Mouse (Mus musculus) MEL (cell line): Measurements from ENCODE around the gene Plxdc1. TPM values are rescaled to one million over a fixed set of nuclear protein-coding genes. Genes with fewer than 3 reads are reported as not detected.

ENCODE experiments used
- DNase-seq: peaks from one replicate; pipeline ENCODE4 v3.0.0; 2011; ENCODE audit warnings: low read depth, low spot score
- H3K27ac ChIP-seq: 2 replicates; pipeline ENCODE4 v1.5.1; 2012; ENCODE audit warnings: low read depth, mild to moderate bottlenecking, control low read depth, low read length, moderate library complexity; ENCODE audit not compliant: control insufficient read depth
- H3K27me3 ChIP-seq, 2 experiments: fragments of 150-350 bp in 1 of 2; sonication (generic) in 1 of 2; 2 replicates each; pipeline ENCODE4 v1.6.1; 2012; ENCODE audit warnings: low read length in 2 of 2, mild to moderate bottlenecking in 2 of 2, improper control_type of control experiment in 1 of 2, moderate library complexity in 1 of 2; ENCODE audit not compliant: insufficient read depth in 2 of 2, control insufficient read depth in 1 of 2
- H3K36me3 ChIP-seq, 2 experiments: 2 replicates each; pipeline ENCODE4 v1.6.1; 2012 to 2014; ENCODE audit warnings: low read length in 2 of 2, improper control_type of control experiment in 1 of 2, inconsistent platforms in 1 of 2, mild to moderate bottlenecking in 1 of 2; ENCODE audit not compliant: insufficient read depth in 2 of 2, control insufficient read depth in 1 of 2
- H3K4me1 ChIP-seq, 2 experiments: fragments of 150-350 bp in 1 of 2; sonication (generic) in 1 of 2; 2 replicates each; pipeline ENCODE4 v1.6.1; 2012; ENCODE audit warnings: low read length in 2 of 2, improper control_type of control experiment in 1 of 2, mild to moderate bottlenecking in 1 of 2; ENCODE audit not compliant: insufficient read depth in 2 of 2, control insufficient read depth in 1 of 2
- H3K4me3 ChIP-seq, 2 experiments: fragments of 150-350 bp in 1 of 2; sonication (generic) in 1 of 2; 2 replicates each; pipeline ENCODE4 v1.5.1; 2012; ENCODE audit warnings: low read depth in 2 of 2, low read length in 2 of 2, mild to moderate bottlenecking in 2 of 2, moderate library complexity in 2 of 2, control low read depth in 1 of 2, improper control_type of control experiment in 1 of 2; ENCODE audit not compliant: control insufficient read depth in 1 of 2, insufficient read depth in 1 of 2
- H3K79me2 ChIP-seq: 2 replicates; pipeline ENCODE4 v1.6.1; 2012; ENCODE audit warnings: mild to moderate bottlenecking, low read length, moderate library complexity; ENCODE audit not compliant: control insufficient read depth, poor library complexity, insufficient read depth
- H3K9ac ChIP-seq: 2 replicates; pipeline ENCODE4 v1.6.1; 2012; ENCODE audit warnings: low read depth, mild to moderate bottlenecking, control low read depth, low read length, moderate library complexity; ENCODE audit not compliant: control insufficient read depth, poor library complexity, severe bottlenecking
- H3K9me3 ChIP-seq: fragments of 150-350 bp; sonication (generic); replicated peaks from 2 replicates; pipeline ENCODE4 v1.6.1; 2012; ENCODE audit warnings: mild to moderate bottlenecking, low read length, improper control_type of control experiment, moderate library complexity; ENCODE audit not compliant: insufficient read depth
- BHLHE40 ChIP-seq: IDR thresholded peaks from 2 replicates; pipeline ENCODE4 v1.6.1; 2012; ENCODE audit warnings: low read depth, mild to moderate bottlenecking, inconsistent platforms, low read length, improper control_type of control experiment, borderline replicate concordance
- CHD1 ChIP-seq: IDR thresholded peaks from 2 replicates; pipeline ENCODE4 v1.6.1; 2012; ENCODE audit warnings: low read depth, mild to moderate bottlenecking, inconsistent platforms, low read length, improper control_type of control experiment
- CHD2 ChIP-seq: IDR thresholded peaks from 2 replicates; pipeline ENCODE4 v1.6.1; 2011; ENCODE audit warnings: low read length, improper control_type of control experiment
- CTCF ChIP-seq, 3 experiments: IDR thresholded peaks in 2 of 3; conservative IDR thresholded peaks in 1 of 3; 2 replicates each; pipeline ENCODE4 v1.5.1; 2011 to 2012; ENCODE audit warnings: low read length in 3 of 3, low read depth in 2 of 3, mild to moderate bottlenecking in 2 of 3, improper control_type of control experiment in 1 of 3, inconsistent platforms in 1 of 3, mixed read lengths in 1 of 3, moderate library complexity in 1 of 3; ENCODE audit not compliant: control insufficient read depth in 1 of 3, insufficient read depth in 1 of 3, poor library complexity in 1 of 3, severe bottlenecking in 1 of 3
- E2F4 ChIP-seq: IDR thresholded peaks from 2 replicates; pipeline ENCODE4 v1.6.1; 2011; ENCODE audit warnings: low read depth, low read length, improper control_type of control experiment, borderline replicate concordance
- ELF1 ChIP-seq: IDR thresholded peaks from 2 replicates; pipeline ENCODE4 v1.6.1; 2014; ENCODE audit warnings: low read depth, mild to moderate bottlenecking, inconsistent platforms, low read length, improper control_type of control experiment, moderate library complexity
- EP300 ChIP-seq, 2 experiments: IDR thresholded peaks; 2 replicates each; pipeline ENCODE4 v1.6.1; 2011; ENCODE audit warnings: improper control_type of control experiment in 2 of 2, low read length in 2 of 2, low read depth in 1 of 2, mild to moderate bottlenecking in 1 of 2
- ETS1 ChIP-seq: IDR thresholded peaks from 2 replicates; pipeline ENCODE4 v1.6.1; 2012; ENCODE audit warnings: low read depth, mild to moderate bottlenecking, inconsistent platforms, low read length, improper control_type of control experiment, moderate library complexity
- GABPA ChIP-seq: IDR thresholded peaks from 2 replicates; pipeline ENCODE4 v1.6.1; 2012; ENCODE audit warnings: low read depth, mild to moderate bottlenecking, inconsistent platforms, low read length, improper control_type of control experiment, moderate library complexity
- GATA1 ChIP-seq: IDR thresholded peaks from 2 replicates; pipeline ENCODE4 v1.6.1; 2011; ENCODE audit warnings: low read depth, low read length, improper control_type of control experiment
- KAT2A ChIP-seq: conservative IDR thresholded peaks from 2 replicates; pipeline ENCODE4 v1.6.1; 2012; ENCODE audit warnings: low read depth, low read length, improper control_type of control experiment, inconsistent platforms
- MAFK ChIP-seq: IDR thresholded peaks from 2 replicates; pipeline ENCODE4 v1.6.1; 2011; ENCODE audit warnings: low read depth, mild to moderate bottlenecking, low read length, improper control_type of control experiment, borderline replicate concordance
- MAZ ChIP-seq: IDR thresholded peaks from 2 replicates; pipeline ENCODE4 v1.6.1; 2012; ENCODE audit warnings: low read depth, mild to moderate bottlenecking, inconsistent platforms, low read length, improper control_type of control experiment
- MEF2A ChIP-seq: IDR thresholded peaks from 2 replicates; pipeline ENCODE4 v1.6.1; 2014; ENCODE audit warnings: low read depth, mild to moderate bottlenecking, inconsistent platforms, low read length, improper control_type of control experiment; ENCODE audit not compliant: poor library complexity, insufficient replicate concordance, severe bottlenecking; ENCODE audit errors: extremely low read depth
- MXI1 ChIP-seq: IDR thresholded peaks from 2 replicates; pipeline ENCODE4 v1.6.1; 2011; ENCODE audit warnings: mild to moderate bottlenecking, low read depth, low read length, improper control_type of control experiment
- NELFE ChIP-seq: IDR thresholded peaks from 2 replicates; pipeline ENCODE4 v1.6.1; 2011; ENCODE audit warnings: low read depth, low read length, improper control_type of control experiment
- POLR2A ChIP-seq, 2 experiments: IDR thresholded peaks; 2 replicates each; pipeline ENCODE4 v1.6.1; 2011 to 2012; ENCODE audit warnings: low read length in 2 of 2, mild to moderate bottlenecking in 2 of 2, control low read depth in 1 of 2, improper control_type of control experiment in 1 of 2, low read depth in 1 of 2, moderate library complexity in 1 of 2; ENCODE audit not compliant: control insufficient read depth in 1 of 2, insufficient read depth in 1 of 2, poor library complexity in 1 of 2
- POLR2AphosphoS2 ChIP-seq: IDR thresholded peaks from 2 replicates; pipeline ENCODE4 v1.6.1; 2011; ENCODE audit warnings: low read length, improper control_type of control experiment
- POLR2AphosphoS5 ChIP-seq: IDR thresholded peaks from 2 replicates; pipeline ENCODE4 v1.6.1; 2012; ENCODE audit warnings: low read depth, borderline replicate concordance, mild to moderate bottlenecking, inconsistent platforms, low read length, moderate library complexity, mixed read lengths
- RAD21 ChIP-seq: IDR thresholded peaks from 2 replicates; pipeline ENCODE4 v1.6.1; 2011; ENCODE audit warnings: mild to moderate bottlenecking, low read depth, low read length, improper control_type of control experiment
- RCOR1 ChIP-seq: IDR thresholded peaks from 2 replicates; pipeline ENCODE4 v1.6.1; 2012; ENCODE audit warnings: low read depth, mild to moderate bottlenecking, inconsistent platforms, low read length, improper control_type of control experiment
- SIN3A ChIP-seq: IDR thresholded peaks from 2 replicates; pipeline ENCODE4 v1.6.1; 2012; ENCODE audit warnings: low read length, improper control_type of control experiment, inconsistent platforms
- SMC3 ChIP-seq: IDR thresholded peaks from 2 replicates; pipeline ENCODE4 v1.6.1; 2011; ENCODE audit warnings: low read depth, low read length, improper control_type of control experiment
- TBP ChIP-seq: IDR thresholded peaks from 2 replicates; pipeline ENCODE4 v1.8.0; 2011; ENCODE audit warnings: low read depth, low read length, improper control_type of control experiment
- TCF12 ChIP-seq: IDR thresholded peaks from 2 replicates; pipeline ENCODE4 v1.6.1; 2014; ENCODE audit warnings: low read depth, mild to moderate bottlenecking, inconsistent platforms, low read length, improper control_type of control experiment, moderate library complexity
- USF2 ChIP-seq, 2 experiments: IDR thresholded peaks; 2 replicates each; pipeline ENCODE4 v1.6.1; 2011 to 2012; ENCODE audit warnings: improper control_type of control experiment in 2 of 2, low read length in 2 of 2, borderline replicate concordance in 1 of 2, inconsistent platforms in 1 of 2, low read depth in 1 of 2, mild to moderate bottlenecking in 1 of 2; ENCODE audit not compliant: insufficient read depth in 1 of 2
- ZC3H11A ChIP-seq: IDR thresholded peaks from 2 replicates; pipeline ENCODE4 v1.6.1; 2012; ENCODE audit warnings: low read depth, mild to moderate bottlenecking, inconsistent platforms, low read length, improper control_type of control experiment
- ZKSCAN1 ChIP-seq: IDR thresholded peaks from 2 replicates; pipeline ENCODE4 v1.6.1; 2012; ENCODE audit warnings: low read depth, mild to moderate bottlenecking, inconsistent platforms, low read length, improper control_type of control experiment, moderate library complexity
- ZNF384 ChIP-seq: IDR thresholded peaks from 2 replicates; pipeline ENCODE4 v1.6.1; 2012; ENCODE audit warnings: low read depth, mild to moderate bottlenecking, inconsistent platforms, low read length, improper control_type of control experiment
- polyA plus RNA-seq, 2 experiments: library from polyadenylated mRNA; stranded (reverse) in 1 of 2; unstranded in 1 of 2; fragments of >175 nt in 1 of 2; fragments of >200 nt in 1 of 2; gene quantifications; 2 replicates each; pipeline versions ENCODE4 v1.2.1 to v1.2.4; 2012; ENCODE audit warnings: low replicate concordance in 2 of 2, low read depth in 1 of 2; ENCODE audit not compliant: insufficient read length in 2 of 2, insufficient read depth in 1 of 2, missing spikeins in 1 of 2
- total RNA-seq: library from RNA; depleted of rRNA; stranded (reverse); fragments of 300-350 nt; gene quantifications from 2 replicates; pipeline ENCODE4 v1.2.3, GENCODE M21; 2012

The Plxdc1 gene
- total and polyA plus RNA-seq, 3 experiments = 13.1 to 24.5 TPM; not detected in 1

DNA sequence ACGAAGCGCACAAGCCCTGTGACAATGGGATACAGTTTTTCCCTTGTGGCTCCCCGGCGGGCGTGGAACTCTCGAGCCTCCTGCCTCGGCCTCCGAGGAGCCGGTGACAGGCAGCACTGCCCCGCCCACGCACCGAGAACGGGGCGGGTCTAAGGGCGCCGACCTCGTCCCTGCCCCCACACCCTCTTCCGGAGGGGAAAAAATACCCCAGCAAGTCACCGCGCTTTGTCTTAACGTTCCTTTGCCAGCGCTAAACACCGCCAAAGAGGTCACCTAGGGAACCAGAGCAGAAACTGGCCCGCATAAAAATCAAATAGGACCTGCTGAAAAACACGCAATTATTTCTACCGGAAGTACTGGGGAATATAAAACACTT lies 102.7 kb downstream of the Plxdc1 start (continued):
- no peak for TF ChIP-seq ZKSCAN1
- TF ChIP-seq USF2 (IDR thresholded peaks at IDR 0.05; ENCODE audit: borderline replicate concordance in 1 of 2, insufficient read depth in 1 of 2, low read depth in 1 of 2, low read length in 2 of 2) = no peak
- no peak for TF ChIP-seq POLR2AphosphoS5
- no peak for TF ChIP-seq KAT2A
- no peak for TF ChIP-seq ZNF384
- no peak for TF ChIP-seq RAD21
- peak; percentile 40 to 68; a peak in 2 of 4 replicates for TF ChIP-seq POLR2A (IDR thresholded peaks at IDR 0.05; ENCODE audit: control insufficient read depth in 1 of 2, insufficient read depth in 1 of 2, low read depth in 1 of 2, low read length in 2 of 2, poor library complexity in 1 of 2)
- peak; percentile 65; the same call in 1 of the 2 replicates for TF ChIP-seq NELFE

DNA sequence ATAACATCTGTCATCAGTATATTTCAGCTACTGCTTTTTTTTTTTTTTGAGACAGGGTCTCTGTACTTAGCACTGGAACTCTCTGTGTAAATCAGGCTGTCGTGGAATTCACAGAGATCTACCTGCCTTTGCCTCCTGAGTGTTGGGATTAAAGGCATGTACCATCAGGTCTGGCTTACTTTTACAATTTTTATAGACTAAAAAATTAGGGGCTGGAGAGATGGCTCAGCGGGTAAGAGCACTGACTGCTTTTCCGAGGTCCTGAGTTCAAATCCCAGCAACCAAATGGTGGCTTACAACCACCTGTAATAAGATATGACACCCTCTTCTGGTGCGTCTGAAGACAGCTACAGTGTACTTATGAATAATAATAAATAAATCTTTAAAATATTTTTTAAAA lies 105.9 kb downstream of the Plxdc1 start:
- H3K27me3 ChIP-seq = no peaks in the 10 kb centered on the region
- no peaks in the 10 kb centered on the region for H3K9me3 ChIP-seq
- no peak overlapping the region for H3K9ac ChIP-seq
- H3K36me3 ChIP-seq = peaks cover 0 to 6% of the 10 kb centered on the region in 2 experiments; a peak in 2 of 4 replicates
- no peak overlapping the region for H3K27ac ChIP-seq
- H3K4me1 ChIP-seq = peaks cover 0 to 5% of the 10 kb centered on the region in 2 experiments; a peak in 1 of 4 replicates
- TF ChIP-seq MAFK (no peak), MEF2A (no peak), TBP (peak; percentile 62; the same call in 1 of the 2 replicates), RCOR1 (no peak)
- TF ChIP-seq, all 39 proteins: peak for 1
- Histone ChIP-seq H3K4me3 (no peak overlapping the region), H3K79me2 (peaks cover 1% of the 10 kb centered on the region; the same call in 1 of the 2 replicates)
- no peak for DNase-seq

GRCm38 (mm10) chr11:97877341-97877740 lies 108.9 kb downstream of the Plxdc1 start:
- Histone ChIP-seq H3K4me1 (peaks cover 0 to 2% of the 10 kb centered on the region in 2 experiments; a peak in 1 of 4 replicates), H3K9me3 (no peaks in the 10 kb centered on the region), H3K36me3 (peaks cover 0 to 3% of the 10 kb centered on the region in 2 experiments; a peak in 2 of 4 replicates), H3K27ac (no peak overlapping the region), H3K4me3 (no peak overlapping the region), H3K79me2 (no peaks in the 10 kb centered on the region), H3K27me3 (no peaks in the 10 kb centered on the region), H3K9ac (no peak overlapping the region)
- DNase-seq = no peak
- no peak for TF ChIP-seq BHLHE40
- no peak for TF ChIP-seq GABPA
- TF ChIP-seq E2F4 = no peak
- TF ChIP-seq ZC3H11A = no peak
- TF ChIP-seq RCOR1 = no peak
- no peak for TF ChIP-seq SIN3A
- TF ChIP-seq ELF1 = no peak
- no peak for TF ChIP-seq CHD2
- TF ChIP-seq CHD1 = no peak
- TF ChIP-seq EP300 (IDR thresholded peaks at IDR 0.05; ENCODE audit: low read depth in 1 of 2, low read length in 2 of 2) = no peak
- TF ChIP-seq GATA1 = no peak
- no peak for TF ChIP-seq TCF12
- no peak for TF ChIP-seq SMC3
- TF ChIP-seq CTCF (IDR thresholded peaks at IDR 0.05 in 2 of 3, conservative IDR thresholded peaks at IDR 0.05 in 1 of 3; ENCODE audit: control insufficient read depth in 1 of 3, insufficient read depth in 1 of 3, low read depth in 2 of 3, low read length in 3 of 3, poor library complexity in 1 of 3, severe bottlenecking in 1 of 3) = no peak
- TF ChIP-seq MXI1 = no peak
- TF ChIP-seq POLR2AphosphoS2 = no peak
- TF ChIP-seq TBP = no peak
- no peak for TF ChIP-seq MAZ
- TF ChIP-seq ETS1 = no peak
- TF ChIP-seq USF2 (IDR thresholded peaks at IDR 0.05; ENCODE audit: borderline replicate concordance in 1 of 2, insufficient read depth in 1 of 2, low read depth in 1 of 2, low read length in 2 of 2) = no peak
